Mouse (Mus musculus) small intestine, adult 2 months (tissue): Measurements from ENCODE around the gene Abhd16a. TPM values are rescaled to one million over a fixed set of nuclear protein-coding genes. Genes with fewer than 3 reads are reported as not detected.
A peak's percentile ranks its signal among the peaks of the same experiment; 100 is the strongest.

Experiments
- H3K27ac ChIP-seq: fragments of 200-500 bp; 2 replicates; pipeline ENCODE4 v1.5.1; 2012; ENCODE audit warnings: low read depth, low read length, control low read depth, inconsistent platforms; ENCODE audit not compliant: insufficient read depth
- H3K27me3 ChIP-seq: fragments of 200-500 bp; 2 replicates; pipeline ENCODE4 v1.6.1; 2012; ENCODE audit warnings: mild to moderate bottlenecking, moderate library complexity, low read length, inconsistent platforms; ENCODE audit not compliant: control insufficient read depth, insufficient read depth
- H3K36me3 ChIP-seq: fragments of 200-500 bp; 2 replicates; pipeline ENCODE4 v1.6.1; 2012; ENCODE audit warnings: mild to moderate bottlenecking, low read length, control low read depth, inconsistent platforms; ENCODE audit not compliant: control insufficient read depth, insufficient read depth
- H3K4me1 ChIP-seq: fragments of 200-500 bp; 2 replicates; pipeline ENCODE4 v1.6.1; 2012; ENCODE audit warnings: low read length, inconsistent platforms, mixed read lengths; ENCODE audit not compliant: control insufficient read depth, insufficient read depth, insufficient read length
- H3K4me3 ChIP-seq: fragments of 200-500 bp; 2 replicates; pipeline ENCODE4 v1.5.1; 2012; ENCODE audit warnings: low read depth, mild to moderate bottlenecking, control low read depth, inconsistent platforms, low read length, moderate library complexity
- CTCF ChIP-seq: fragments of 200-500 bp; IDR thresholded peaks from 2 replicates; pipeline ENCODE4 v1.5.1; 2012; ENCODE audit warnings: low read depth, mild to moderate bottlenecking, control low read depth, inconsistent platforms, low read length, moderate library complexity, mixed read lengths; ENCODE audit not compliant: insufficient replicate concordance, insufficient read length; ENCODE audit errors: extremely low read depth
- POLR2A ChIP-seq: fragments of 200-500 bp; IDR thresholded peaks from 2 replicates; pipeline ENCODE4 v1.6.1; 2012; ENCODE audit warnings: low read depth, mild to moderate bottlenecking, control low read depth, inconsistent platforms, low read length, moderate library complexity
- WGBS: fragments of 180-500 bp; shearing (Covaris S2); methylation state at CpG from one replicate; pipeline ENCODE4 v1.1.7; 2018; 5-methylcytosine and 5-hydroxymethylcytosine counted together
- polyA plus RNA-seq: library from polyadenylated mRNA; depleted of rRNA; stranded (reverse); fragments of >200 nt; gene quantifications from 2 replicates; pipeline ENCODE4 v1.2.3, GENCODE M21; 2012

Abhd16a gene
- polyA plus RNA-seq, 1 experiment = 183 TPM

DNA sequence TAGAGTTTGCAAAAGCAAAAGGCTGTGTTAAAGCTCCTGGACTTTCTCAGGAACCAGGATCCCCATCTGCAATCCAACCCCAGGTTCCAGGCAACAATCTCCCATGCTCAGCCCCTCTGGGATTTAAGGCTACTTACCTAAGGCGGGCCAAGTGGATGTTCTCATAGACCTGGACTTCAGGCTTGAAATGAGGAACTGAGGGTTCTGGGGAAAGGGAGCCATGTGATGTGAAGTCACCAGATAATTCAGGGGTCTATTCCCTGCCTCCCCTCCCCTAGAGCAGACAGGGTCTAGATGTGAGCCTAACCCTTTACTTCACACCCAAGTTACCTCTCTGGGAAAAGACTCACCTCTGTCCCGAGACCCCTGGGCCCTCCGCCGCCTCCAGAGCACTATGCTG, 8.4 kb upstream of the Abhd16a start:
- Histone ChIP-seq H3K4me1 (peaks cover 30% of the 10 kb centered on the region), H3K4me3 (no peak overlapping the region), H3K36me3 (no peaks in the 10 kb centered on the region), H3K27me3 (no peaks in the 10 kb centered on the region), H3K27ac (no peak overlapping the region)
- no peak for TF ChIP-seq POLR2A
- no peak for TF ChIP-seq CTCF
- 93% methylated on average over 4 of the region's 4 CpGs for WGBS

DNA sequence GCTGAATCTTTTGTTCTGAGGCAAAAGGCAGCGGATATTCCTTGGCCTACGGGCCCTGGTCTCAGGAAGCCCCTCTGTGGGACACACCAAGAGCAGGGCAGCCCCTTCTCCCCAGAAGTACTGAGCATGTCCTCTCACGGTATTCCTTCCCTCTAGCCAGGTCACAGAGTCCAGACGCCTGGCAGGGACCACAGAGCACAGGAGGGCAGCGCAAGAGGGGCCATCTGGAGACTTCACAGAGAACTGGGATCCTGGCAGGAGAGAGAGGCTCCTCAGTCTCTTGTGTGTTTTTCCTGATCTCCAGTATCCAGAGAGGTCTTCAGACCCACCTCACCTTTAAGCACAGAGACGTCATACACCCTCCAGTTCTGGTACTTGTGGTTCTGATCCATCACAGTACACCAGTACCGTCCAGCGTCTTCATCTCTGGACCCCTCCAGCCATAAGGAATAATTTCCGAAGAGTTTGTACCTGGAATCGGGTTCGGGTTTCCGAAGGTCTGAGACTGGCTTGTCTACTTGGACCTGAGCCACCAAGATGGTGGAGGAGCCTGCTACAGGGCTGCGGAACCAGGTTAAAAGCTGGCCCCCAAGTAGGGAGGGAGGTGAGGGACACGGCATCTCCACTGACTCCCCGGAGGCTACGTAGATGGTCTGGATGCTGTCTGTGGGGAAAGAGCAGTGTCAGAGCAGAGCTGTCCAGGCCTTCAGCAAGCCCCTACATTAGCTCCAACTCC, 6.1 kb upstream of the Abhd16a start:
- no peaks in the 10 kb centered on the region for H3K27me3 ChIP-seq
- no peak overlapping the region for H3K4me3 ChIP-seq
- WGBS = 92% methylated on average over 16 of the region's 16 CpGs
- H3K27ac ChIP-seq = no peak overlapping the region
- H3K36me3 ChIP-seq = no peaks in the 10 kb centered on the region
- no peak for TF ChIP-seq POLR2A
- H3K4me1 ChIP-seq = peaks cover 21% of the 10 kb centered on the region

DNA sequence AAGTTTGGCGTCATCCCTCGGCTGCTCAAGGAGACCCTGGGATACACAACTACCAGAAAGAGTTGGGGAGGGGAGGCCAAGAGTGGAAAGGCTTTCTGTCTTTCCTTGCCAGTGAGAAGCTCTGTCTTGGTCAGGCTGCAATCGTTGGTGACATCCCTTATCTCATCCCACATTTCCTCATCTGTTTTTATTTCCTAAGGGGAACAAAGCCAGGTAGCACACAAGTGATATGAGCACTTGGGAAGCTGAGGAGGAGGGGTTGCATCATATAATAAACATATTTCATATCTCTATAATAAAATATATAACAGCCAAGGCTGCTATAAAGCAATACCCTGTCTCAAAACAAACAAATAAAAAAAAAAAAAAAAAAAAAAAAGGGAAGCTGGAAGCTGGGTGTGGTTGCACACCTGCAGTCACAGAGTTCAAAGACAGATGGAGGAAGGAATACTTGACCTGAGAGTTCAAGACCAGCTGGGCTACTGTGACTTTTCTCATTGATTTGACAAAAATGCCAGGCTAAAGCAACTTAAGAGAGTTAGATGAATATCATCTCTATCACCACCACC, 5.0 kb upstream of the Abhd16a start:
- 15% methylated on average over 3 of the region's 3 CpGs for WGBS
- Histone ChIP-seq H3K36me3 (no peaks in the 10 kb centered on the region), H3K27me3 (no peaks in the 10 kb centered on the region), H3K4me1 (peaks cover 19% of the 10 kb centered on the region; the same call in 1 of the 2 replicates), H3K27ac (no peak overlapping the region), H3K4me3 (no peak overlapping the region)
- TF ChIP-seq CTCF (no peak), POLR2A (no peak)

DNA sequence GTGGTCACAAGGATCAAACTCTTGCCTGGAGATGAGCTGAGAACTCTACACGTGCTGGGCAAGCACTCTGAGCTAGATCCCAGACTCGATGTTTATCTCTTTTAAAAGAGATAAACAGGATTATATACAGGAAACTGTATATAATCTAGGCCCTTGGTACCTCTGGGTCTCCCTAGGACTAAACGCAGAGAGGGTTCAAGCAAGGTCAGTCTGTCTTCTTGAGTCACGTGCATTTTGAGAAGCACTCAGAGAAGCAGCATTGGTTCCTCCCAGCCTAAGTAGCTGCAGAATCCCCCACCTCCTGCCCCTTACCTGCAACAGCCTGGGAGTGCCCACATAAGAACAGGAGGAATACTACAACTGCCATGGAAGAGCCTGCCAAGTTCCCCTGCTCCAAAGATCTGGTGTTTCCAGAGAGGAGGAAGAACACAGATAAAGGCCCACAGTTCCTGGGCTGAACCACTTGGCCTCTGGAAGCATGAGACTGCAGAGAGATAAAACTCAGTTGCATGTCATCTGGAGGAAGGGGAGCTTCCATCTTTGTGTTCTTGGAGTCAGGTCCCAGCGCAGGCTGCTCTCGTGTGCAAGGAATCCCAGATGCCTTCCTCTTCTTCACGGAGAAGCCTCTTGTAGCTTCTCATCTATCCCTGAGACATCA, 3.7 kb upstream of the Abhd16a start, which contains the start of gene Ly6g6f:
Gene Ly6g6f (minus strand): TSS at position 403 of the 658 bp plus-strand sequence.
- no peak for TF ChIP-seq POLR2A
- 68% methylated on average over 7 of the region's 7 CpGs for WGBS

DNA sequence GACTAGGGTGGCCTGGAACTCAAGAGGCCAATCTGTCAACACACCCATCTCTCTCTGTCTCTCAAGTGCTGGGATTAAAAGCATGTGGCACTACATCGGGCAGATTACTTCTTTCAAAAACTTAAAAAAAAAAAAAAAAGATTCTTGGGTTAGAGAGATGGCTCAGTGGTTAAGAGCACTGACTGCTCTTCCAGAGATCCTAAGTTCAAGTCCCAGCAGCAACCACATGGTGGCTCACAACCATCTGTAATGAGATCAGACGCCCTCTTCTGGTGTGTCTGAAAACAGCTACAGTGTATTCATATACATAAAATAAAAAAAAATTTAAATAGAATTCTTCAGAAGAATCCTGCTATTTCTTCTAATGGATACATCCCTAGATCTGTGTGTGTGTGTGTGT, 912 bp upstream of the Abhd16a start:
- peaks cover 6% of the 10 kb centered on the region; the same call in 1 of the 2 replicates for H3K4me1 ChIP-seq
- peaks cover 20% of the 10 kb centered on the region for H3K36me3 ChIP-seq
- 43% methylated on average over 2 of the region's 2 CpGs for WGBS
- H3K27me3 ChIP-seq = no peaks in the 10 kb centered on the region
- no peak overlapping the region for H3K4me3 ChIP-seq
- no peak for TF ChIP-seq CTCF
- no peak for TF ChIP-seq POLR2A
- no peak overlapping the region for H3K27ac ChIP-seq

More for the DNA sequence above, 3.7 kb upstream of the Abhd16a start, which contains the start of gene Ly6g6f:
- Histone ChIP-seq H3K4me3 (no peak within 1 kb of the TSS), H3K36me3 (no peaks in the 10 kb centered on the region), H3K4me1 (peaks cover 9% of the 10 kb centered on the region; the same call in 1 of the 2 replicates), H3K27ac (no peak within 1 kb of the TSS), H3K27me3 (no peaks in the 10 kb centered on the region)

DNA sequence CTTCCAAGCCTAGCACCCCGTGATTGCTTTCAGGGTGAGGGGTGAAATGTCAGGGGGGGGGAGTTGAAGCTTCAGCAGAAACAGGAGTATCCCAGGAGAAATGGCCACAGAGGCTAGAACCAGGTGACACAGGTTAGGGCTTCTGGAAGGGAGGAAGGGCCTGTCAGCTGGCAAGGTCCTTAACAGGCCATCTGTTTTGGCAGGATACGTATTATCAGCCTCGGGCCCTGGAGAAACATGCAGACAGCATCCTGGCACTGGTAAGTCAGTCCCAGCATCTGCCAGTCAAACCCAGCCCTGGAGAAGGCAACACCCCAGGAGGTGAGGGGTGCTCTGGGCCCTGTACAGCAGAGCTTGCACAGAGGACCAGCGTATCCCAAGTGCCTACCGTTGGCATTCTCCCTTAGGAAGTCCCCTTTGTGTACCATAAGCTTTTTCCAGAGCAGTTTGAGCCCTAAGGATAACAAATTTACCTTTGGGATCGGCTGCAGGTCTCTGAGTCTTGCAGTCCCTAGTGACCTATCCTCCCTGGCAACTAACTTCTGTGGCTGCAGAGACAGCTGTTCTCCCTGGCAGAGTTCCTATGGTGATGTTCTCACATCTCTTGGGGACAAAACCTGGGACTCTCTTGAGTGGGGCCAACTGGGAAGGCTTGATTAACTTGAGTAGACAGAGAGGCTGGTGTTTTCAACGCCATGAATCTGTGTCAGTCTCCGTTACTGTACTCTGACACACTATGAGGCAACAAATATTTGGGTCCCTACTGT, 1.3 kb downstream of the Abhd16a start:
- Histone ChIP-seq H3K4me1 (no peaks in the 10 kb centered on the region), H3K36me3 (peaks cover 35% of the 10 kb centered on the region), H3K27me3 (no peaks in the 10 kb centered on the region), H3K27ac (peak overlapping the region; percentile 93; the same call in 1 of the 2 replicates), H3K4me3 (peak overlapping the region; percentile 30)
- WGBS = 56% methylated on average over 8 of the region's 8 CpGs
- TF ChIP-seq POLR2A (no peak), CTCF (no peak)
